Mouse (Mus musculus) urinary bladder, postnatal 14 days (tissue): ENCODE data around the gene H2al2a.
"Not testable (repeated sequence)": the region's sequence is repeated elsewhere in the genome, so short reads cannot be mapped to it uniquely, and the experiment has no call there.

Source experiments
- DNase-seq: peaks from one replicate; pipeline ENCODE4 v3.0.0; 2021; ENCODE audit warnings: low spot score

The H2al2a gene

GRCm38 (mm10) chr2:18028140-18029021 is 31.6 kb upstream of the H2al2a start:
- DNase-seq, result peak; percentile 92

GRCm38 (mm10) chr2:18027448-18028139 is 30.8 kb upstream of the H2al2a start:
- DNase-seq, result peak; percentile 93

GRCm38 (mm10) chr2:18026116-18026947 is 29.6 kb upstream of the H2al2a start:
- DNase-seq, result peak; percentile 58

- no peak for DNase-seq
Measured at GRCm38 (mm10) chr2:18025781-18026115, 29.0 kb upstream of the H2al2a start.

GRCm38 (mm10) chr2:18025116-18025515 is 28.4 kb upstream of the H2al2a start:
- DNase-seq, result no peak

GRCm38 (mm10) chr2:18022886-18023285 is 26.1 kb upstream of the H2al2a start:
- no peak for DNase-seq

GRCm38 (mm10) chr2:18019122-18019521 is 22.4 kb upstream of the H2al2a start:
- no peak for DNase-seq

- no peak for DNase-seq
Measured at GRCm38 (mm10) chr2:18017321-18017720, 20.6 kb upstream of the H2al2a start.

GRCm38 (mm10) chr2:18016639-18017038 is 19.9 kb upstream of the H2al2a start:
- DNase-seq, result no peak

- DNase-seq, result no peak
Measured at GRCm38 (mm10) chr2:18015581-18015980, 18.8 kb upstream of the H2al2a start.

- DNase-seq, result no peak
Measured at GRCm38 (mm10) chr2:18012866-18013265, 16.1 kb upstream of the H2al2a start.

- DNase-seq, result no peak
Measured at GRCm38 (mm10) chr2:18011226-18011625, 14.5 kb upstream of the H2al2a start.

- DNase-seq, result no peak
Measured at GRCm38 (mm10) chr2:18005137-18005536, 8.4 kb upstream of the H2al2a start.

GRCm38 (mm10) chr2:18004286-18004685 is 7.5 kb upstream of the H2al2a start:
- no peak for DNase-seq

- no peak for DNase-seq
Measured at GRCm38 (mm10) chr2:18002306-18002705, 5.5 kb upstream of the H2al2a start.

- no peak for DNase-seq
Measured at GRCm38 (mm10) chr2:17989562-17989961, 7.2 kb downstream of the H2al2a start.

GRCm38 (mm10) chr2:17989115-17989514 is 7.6 kb downstream of the H2al2a start:
- DNase-seq, result no peak

- DNase-seq, result no peak
Measured at GRCm38 (mm10) chr2:17986694-17987093, 10.1 kb downstream of the H2al2a start.

- no peak for DNase-seq
Measured at GRCm38 (mm10) chr2:17984774-17985173, 12.0 kb downstream of the H2al2a start.

GRCm38 (mm10) chr2:17982747-17983146 is 14.0 kb downstream of the H2al2a start:
- DNase-seq, result no peak

GRCm38 (mm10) chr2:17978706-17979105 is 18.1 kb downstream of the H2al2a start:
- no peak for DNase-seq

- not testable (repeated sequence) for DNase-seq
Measured at GRCm38 (mm10) chr2:17978251-17978650, 18.5 kb downstream of the H2al2a start.
